Mouse (Mus musculus) olfactory bulb, adult 2 months (tissue): ENCODE data around the gene Hoxb8. TPM values are rescaled to one million over a fixed set of nuclear protein-coding genes. Genes with fewer than 3 reads are reported as not detected.

Experiments used
- H3K27ac ChIP-seq: fragments of 200-500 bp; 2 replicates; pipeline ENCODE4 v1.5.1; 2012; ENCODE audit warnings: low read depth, low read length; ENCODE audit not compliant: insufficient read depth
- H3K4me1 ChIP-seq: fragments of 200-500 bp; 2 replicates; pipeline ENCODE4 v1.6.1; 2012; ENCODE audit warnings: low read length; ENCODE audit not compliant: control insufficient read depth, insufficient read depth
- H3K4me3 ChIP-seq: fragments of 200-500 bp; 2 replicates; pipeline ENCODE4 v1.5.1; 2012; ENCODE audit warnings: mild to moderate bottlenecking, low read depth, low read length, moderate library complexity; ENCODE audit not compliant: insufficient read depth
- CTCF ChIP-seq: fragments of 200-500 bp; IDR thresholded peaks from 2 replicates; pipeline ENCODE4 v1.5.1; 2012; ENCODE audit warnings: low read depth, mild to moderate bottlenecking, low read length, moderate library complexity; ENCODE audit not compliant: insufficient read depth
- POLR2A ChIP-seq: fragments of 200-500 bp; IDR thresholded peaks from 2 replicates; pipeline ENCODE4 v1.6.1; 2012; ENCODE audit warnings: mild to moderate bottlenecking, low read depth, low read length, moderate library complexity; ENCODE audit not compliant: insufficient read depth
- WGBS: fragments of 180-500 bp; shearing (Covaris S2); methylation state at CpG from one replicate; pipeline ENCODE4 v1.1.7; 2018; 5-methylcytosine and 5-hydroxymethylcytosine counted together
- polyA plus RNA-seq: library from polyadenylated mRNA; stranded (reverse); fragments of >200 nt; gene quantifications from 2 replicates; pipeline ENCODE4 v1.2.4, GENCODE M21; 2012; ENCODE audit warnings: low replicate concordance; ENCODE audit not compliant: missing spikeins, insufficient read depth, insufficient read length

The Hoxb8 gene
- polyA plus RNA-seq, 1 experiment = not detected

DNA sequence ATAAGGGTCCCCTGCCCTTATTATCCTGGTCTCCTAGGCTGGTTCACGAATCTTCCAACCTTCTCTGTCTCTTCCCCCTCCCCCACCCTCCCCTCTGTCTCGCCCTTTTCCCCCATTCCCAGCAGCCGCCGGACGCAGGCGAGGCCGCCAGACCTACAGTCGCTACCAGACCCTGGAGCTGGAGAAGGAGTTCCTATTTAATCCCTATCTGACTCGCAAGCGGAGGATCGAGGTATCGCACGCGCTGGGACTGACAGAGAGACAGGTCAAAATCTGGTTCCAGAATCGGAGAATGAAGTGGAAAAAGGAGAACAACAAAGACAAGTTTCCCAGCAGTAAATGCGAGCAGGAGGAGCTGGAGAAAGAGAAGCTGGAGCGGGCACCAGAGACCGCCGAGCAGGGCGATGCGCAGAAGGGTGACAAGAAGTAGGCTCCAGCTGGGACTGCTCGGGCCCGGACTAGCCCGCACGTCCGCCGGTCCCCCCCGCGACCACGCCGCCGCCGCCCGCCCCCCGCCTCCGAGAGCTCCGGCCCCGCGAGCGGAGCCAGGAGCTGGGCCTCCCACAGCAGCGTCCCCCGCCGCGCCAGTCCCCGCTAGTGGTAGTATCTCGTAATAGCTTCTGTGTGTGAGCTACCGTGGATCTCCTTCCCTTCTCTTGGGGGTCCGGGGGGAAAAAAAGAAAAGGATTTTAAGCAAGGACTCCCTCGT is 2.5 kb downstream of the Hoxb8 start:
- Histone ChIP-seq H3K4me3 (no peak overlapping the region), H3K27ac (no peak overlapping the region), H3K4me1 (no peaks in the 10 kb centered on the region; the same call in 1 of the 2 replicates)
- whole genome bisulfite sequencing = 2% methylated on average over 44 of the region's 49 CpGs
- TF ChIP-seq CTCF (no peak; the same call in 1 of the 2 replicates), POLR2A (no peak)

DNA sequence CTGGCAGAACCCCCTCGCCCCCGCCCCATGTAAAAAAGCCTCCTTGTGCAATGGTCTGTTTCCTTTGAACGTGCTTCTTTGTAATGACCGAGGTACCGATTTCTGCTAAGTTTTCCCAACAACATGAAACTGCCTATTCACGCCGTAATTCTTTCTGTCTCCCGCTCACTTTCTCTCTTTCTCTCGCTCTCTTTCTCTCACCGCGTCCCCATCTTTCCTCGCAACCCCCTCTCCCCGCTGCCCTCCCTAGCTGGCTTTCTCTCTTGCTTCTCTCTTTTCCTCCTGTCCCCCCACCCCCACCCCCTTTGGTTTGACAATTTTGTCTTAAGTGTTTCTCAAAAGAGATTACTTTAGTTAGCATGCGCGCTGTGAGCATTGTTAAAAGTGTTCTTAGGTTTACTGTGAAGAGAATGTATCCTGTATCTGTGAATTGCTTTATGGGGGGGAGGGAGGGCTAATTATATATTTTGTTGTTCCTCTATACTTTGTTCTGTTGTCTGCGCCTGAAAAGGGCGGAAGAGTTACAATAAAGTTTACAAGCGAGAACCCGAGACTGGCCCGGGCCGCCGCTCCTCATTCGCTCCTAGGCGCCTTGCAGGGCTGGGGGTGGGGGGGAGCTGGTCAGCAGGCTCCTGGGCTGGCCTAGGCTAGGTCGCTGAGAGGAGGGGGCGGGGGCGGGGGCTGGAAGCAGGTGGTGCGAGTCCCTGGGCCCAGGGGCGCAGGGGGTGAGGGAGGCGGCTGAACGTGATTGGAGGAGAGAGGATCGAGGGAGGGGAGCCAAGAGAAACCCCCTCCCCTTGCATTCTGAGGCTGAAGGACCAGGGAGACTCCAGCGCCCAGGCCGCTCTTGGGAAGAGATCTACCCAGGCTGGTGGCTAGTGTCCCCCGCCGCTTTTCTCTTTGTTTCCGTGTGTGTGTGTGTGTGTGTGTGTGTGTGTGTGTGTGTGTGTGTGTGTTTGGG is 3.3 kb downstream of the Hoxb8 start:
- WGBS = 2% methylated on average over 37 of the region's 37 CpGs
- Histone ChIP-seq H3K4me1 (no peaks in the 10 kb centered on the region; the same call in 1 of the 2 replicates), H3K27ac (no peak overlapping the region), H3K4me3 (no peak overlapping the region)
- TF ChIP-seq POLR2A (no peak), CTCF (no peak)

GRCm38 (mm10) chr11:96285771-96286738 is 4.3 kb downstream of the Hoxb8 start, which contains the start of gene Hoxb7:
Gene Hoxb7 (plus strand): TSS chr11:96286623.
- 3% methylated on average over 43 of the region's 43 CpGs for WGBS
- no peak within 1 kb of the TSS for H3K4me3 ChIP-seq
- TF ChIP-seq CTCF = no peak

GRCm38 (mm10) chr11:96286739-96287385 is 5.2 kb downstream of the Hoxb8 start:
- Histone ChIP-seq H3K4me3 (no peak overlapping the region), H3K27ac (no peak overlapping the region), H3K4me1 (no peaks in the 10 kb centered on the region; the same call in 1 of the 2 replicates)
- TF ChIP-seq POLR2A (no peak), CTCF (no peak)
- 3% methylated on average over 55 of the region's 55 CpGs for WGBS

More at GRCm38 (mm10) chr11:96285771-96286738, 4.3 kb downstream of the Hoxb8 start, which contains the start of gene Hoxb7:
- Histone ChIP-seq H3K27ac (no peak within 1 kb of the TSS), H3K4me1 (no peaks in the 10 kb centered on the region; the same call in 1 of the 2 replicates)

GRCm38 (mm10) chr11:96287411-96287810 is 5.7 kb downstream of the Hoxb8 start:
- Histone ChIP-seq H3K4me3 (no peak overlapping the region), H3K27ac (no peak overlapping the region), H3K4me1 (no peaks in the 10 kb centered on the region; the same call in 1 of the 2 replicates)
- WGBS = 1% methylated on average over 9 of the region's 9 CpGs
- no peak for TF ChIP-seq POLR2A
- no peak for TF ChIP-seq CTCF

- H3K4me1 ChIP-seq = no peaks in the 10 kb centered on the region; the same call in 1 of the 2 replicates
- TF ChIP-seq POLR2A = no peak
- TF ChIP-seq CTCF = no peak
- H3K4me3 ChIP-seq = no peak overlapping the region
- H3K27ac ChIP-seq = no peak overlapping the region
- WGBS = 10% methylated on average over 1 of the region's 1 CpGs
Observed at GRCm38 (mm10) chr11:96288455-96289221, 6.9 kb downstream of the Hoxb8 start.

- Histone ChIP-seq H3K27ac (no peak overlapping the region), H3K4me1 (no peaks in the 10 kb centered on the region; the same call in 1 of the 2 replicates), H3K4me3 (no peak overlapping the region)
- 4% methylated on average over 21 of the region's 21 CpGs for WGBS
- TF ChIP-seq CTCF (no peak), POLR2A (no peak)
Observed at GRCm38 (mm10) chr11:96289293-96289692, 7.6 kb downstream of the Hoxb8 start.
